Mouse (Mus musculus): ENCODE data around the gene Tmem150a.

DNA sequence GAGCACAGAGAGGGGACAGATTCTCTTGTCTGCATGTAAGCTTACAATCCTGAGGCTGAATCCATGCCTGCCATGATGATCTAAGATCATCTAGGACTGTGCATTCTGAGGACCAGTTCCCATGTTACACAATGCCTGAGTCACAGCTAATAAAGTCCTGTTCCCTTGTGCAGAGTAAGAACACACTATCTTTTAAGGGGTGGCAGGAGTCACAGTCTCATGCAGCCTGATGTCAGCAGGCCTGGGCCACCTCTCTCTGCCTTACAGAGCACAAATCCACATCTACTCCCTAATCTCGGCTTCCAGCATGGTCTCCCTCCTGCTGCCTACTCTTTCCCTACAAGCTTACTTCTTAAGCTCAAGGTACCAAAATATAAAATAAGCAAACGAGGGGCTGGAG lies 39.9 kb upstream of the Tmem150a start:
- no peak for TF ChIP-seq GATA1 (IDR thresholded peaks at IDR 0.05; ENCODE audit: low read length)
- TF ChIP-seq TAL1 (IDR thresholded peaks at IDR 0.05; ENCODE audit: low read length) = no peak
